Mouse (Mus musculus) bone marrow, adult 2 months (tissue): ENCODE results near the gene Ccdc43.

ENCODE experiments used
- CTCF ChIP-seq: fragments of 200-500 bp; IDR thresholded peaks from 2 replicates; pipeline ENCODE4 v1.5.1; 2011; ENCODE audit warnings: low read length, control low read depth; ENCODE audit not compliant: control insufficient read depth, insufficient read depth
- POLR2A ChIP-seq: fragments of 200-500 bp; IDR thresholded peaks from 2 replicates; pipeline ENCODE4 v1.6.1; 2011; ENCODE audit warnings: low read depth, mild to moderate bottlenecking, control low read depth, low read length, borderline replicate concordance; ENCODE audit not compliant: control insufficient read depth

DNA sequence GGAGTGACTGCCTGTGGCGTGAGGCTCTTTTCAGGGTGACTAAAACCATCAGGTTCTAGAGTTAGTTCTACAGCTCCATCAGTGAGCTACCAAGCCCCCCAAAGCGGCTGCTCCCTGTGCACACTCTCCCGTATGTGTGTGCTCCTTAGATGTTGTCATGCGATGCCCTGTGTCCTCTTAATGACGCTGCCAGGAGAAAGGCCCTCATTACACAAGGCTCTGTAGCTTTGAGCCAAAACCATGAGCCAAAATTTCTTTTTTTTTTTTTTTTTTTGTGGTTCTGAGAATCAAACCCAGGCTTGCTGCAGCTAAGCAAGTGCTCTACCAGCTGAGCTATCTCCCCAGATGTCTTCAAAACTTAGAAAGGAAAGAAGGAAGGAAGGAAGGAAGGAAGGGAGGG is 35.6 kb upstream of the Ccdc43 start:
- no peak for TF ChIP-seq POLR2A
- TF ChIP-seq CTCF = no peak
